Mouse (Mus musculus) stomach, embryonic 14.5 days (tissue): ENCODE results near the gene Wdr64. TPM values are rescaled to one million over a fixed set of nuclear protein-coding genes. Genes with fewer than 3 reads are reported as not detected.

Experiments used
- ATAC-seq: fragments of 200-750 bp; cut with Nextera tagmentation; 2 replicates; pipeline ENCODE4 v1.8.0; 2017; ENCODE audit warnings: low read depth, moderate TSS enrichment; ENCODE audit not compliant: insufficient number of reproducible peaks, insufficient read depth, low FRiP score
- H3K27ac ChIP-seq: fragments of 300-500 bp; sonication (generic); 2 replicates; pipeline ENCODE4 v1.5.1; 2014; ENCODE audit warnings: mild to moderate bottlenecking, low read length, moderate library complexity, mixed read lengths
- H3K27me3 ChIP-seq: fragments of 300-500 bp; sonication (generic); 2 replicates; pipeline ENCODE4 v1.6.1; 2014; ENCODE audit warnings: low read length, control low read depth, mixed read lengths; ENCODE audit not compliant: control insufficient read depth, insufficient read depth
- H3K36me3 ChIP-seq: fragments of 300-500 bp; sonication (generic); 2 replicates; pipeline ENCODE4 v1.6.1; 2014; ENCODE audit warnings: mild to moderate bottlenecking, control low read depth, low read length, moderate library complexity, mixed read lengths; ENCODE audit not compliant: control insufficient read depth, insufficient read depth
- H3K4me1 ChIP-seq: fragments of 300-500 bp; sonication (generic); 2 replicates; pipeline ENCODE4 v1.6.1; 2014; ENCODE audit warnings: low read length, control low read depth, mixed read lengths; ENCODE audit not compliant: control insufficient read depth, insufficient read depth
- H3K4me2 ChIP-seq: fragments of 300-500 bp; sonication (generic); replicated peaks from 2 replicates; pipeline ENCODE4 v1.6.1; 2014; ENCODE audit warnings: low read depth, low read length, control low read depth
- H3K4me3 ChIP-seq: fragments of 300-500 bp; sonication (generic); 2 replicates; pipeline ENCODE4 v1.5.1; 2014; ENCODE audit warnings: low read depth, low read length, control low read depth
- H3K9ac ChIP-seq: fragments of 300-500 bp; sonication (generic); replicated peaks from 2 replicates; pipeline ENCODE4 v1.6.1; 2014; ENCODE audit warnings: low read depth, mild to moderate bottlenecking, control low read depth, low read length, moderate library complexity, mixed read lengths
- H3K9me3 ChIP-seq: fragments of 300-500 bp; sonication (generic); 2 replicates; pipeline ENCODE4 v1.6.1; 2016; ENCODE audit warnings: low read depth, low read length, control low read depth; ENCODE audit not compliant: control insufficient read depth
- WGBS: fragments of 180-500 bp; shearing (Covaris S2); extraction: QIAGEN DNeasy Blood & Tissue Kit; methylation state at CpG from one replicate; pipeline ENCODE4 v1.1.7; 2014; 5-methylcytosine and 5-hydroxymethylcytosine counted together
- polyA plus RNA-seq: library from polyadenylated mRNA; unstranded; fragments of >200 nt; fragmentation: Nextera tagmentation; extraction: Ambion mirVana; gene quantifications from 2 replicates; pipeline ENCODE4 v1.2.1, GENCODE M21; 2014

Gene Wdr64
- not detected in 2 replicates for polyA plus RNA-seq

DNA sequence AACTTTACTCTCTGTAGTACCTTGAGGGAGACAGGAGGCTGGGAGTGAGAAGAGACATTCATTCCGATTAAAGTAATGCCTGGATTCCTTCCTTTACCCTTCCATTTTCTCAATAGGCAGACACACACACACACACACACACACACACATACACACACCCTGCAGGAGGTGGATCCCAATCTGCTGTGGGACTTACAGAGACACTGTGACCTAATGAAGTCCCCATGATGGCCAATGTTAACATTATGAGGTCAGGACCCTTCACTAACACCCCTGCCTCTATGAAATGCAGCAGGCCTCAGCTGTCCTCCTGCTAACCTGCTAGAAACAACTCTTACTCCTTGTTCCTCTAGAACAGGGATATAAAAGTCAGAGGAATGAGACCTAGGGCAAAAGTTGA, at the start of gene Wdr64:
Wdr64 (plus strand) TSS at position 301 of the 400 bp plus-strand sequence.
- H3K27me3 ChIP-seq, result no peaks in the 10 kb centered on the region
- no peak within 1 kb of the TSS for H3K9ac ChIP-seq
- WGBS, result 88% methylated on average over 1 of the region's 1 CpGs
- no peaks in the 10 kb centered on the region for H3K36me3 ChIP-seq
- no peak within 1 kb of the TSS for H3K27ac ChIP-seq
- H3K4me1 ChIP-seq, result 0 out of 2 replicates have a peak, but pooled peaks cover 3% of the 10 kb centered on the region
- no peaks in the 10 kb centered on the region for H3K9me3 ChIP-seq
- no peak within 1 kb of the TSS for H3K4me3 ChIP-seq
- H3K4me2 ChIP-seq, result no peak within 1 kb of the TSS
- ATAC-seq, result no peak

DNA sequence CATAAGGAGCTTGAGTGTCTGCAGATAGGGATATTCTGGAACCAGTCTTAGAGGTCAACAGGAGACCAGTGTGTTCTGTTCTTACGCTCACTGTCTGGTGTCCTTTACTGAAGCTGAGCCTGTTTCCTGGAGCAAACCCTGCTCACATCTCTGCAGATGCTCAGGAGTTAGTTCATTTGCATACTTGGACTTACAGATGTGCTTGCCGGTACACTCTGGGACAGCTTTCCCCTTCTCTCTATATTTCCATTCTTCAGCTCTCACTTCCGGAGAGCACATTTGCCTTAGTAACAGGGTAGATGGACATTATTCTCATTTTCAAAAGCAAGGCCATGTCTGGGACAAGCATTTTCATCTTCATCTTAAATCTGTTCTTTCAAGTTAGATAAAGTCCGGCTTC, 49.8 kb upstream of the Wdr64 start:
- no peak overlapping the region for H3K9ac ChIP-seq
- ATAC-seq, result no peak
- no peaks in the 10 kb centered on the region for H3K4me1 ChIP-seq
- no peaks in the 10 kb centered on the region for H3K36me3 ChIP-seq
- no peaks in the 10 kb centered on the region for H3K9me3 ChIP-seq
- no peak overlapping the region for H3K4me3 ChIP-seq
- H3K27ac ChIP-seq, result no peak overlapping the region
- H3K27me3 ChIP-seq, result no peaks in the 10 kb centered on the region
- 88% methylated on average over 4 of the region's 4 CpGs for WGBS
- no peak overlapping the region for H3K4me2 ChIP-seq

DNA sequence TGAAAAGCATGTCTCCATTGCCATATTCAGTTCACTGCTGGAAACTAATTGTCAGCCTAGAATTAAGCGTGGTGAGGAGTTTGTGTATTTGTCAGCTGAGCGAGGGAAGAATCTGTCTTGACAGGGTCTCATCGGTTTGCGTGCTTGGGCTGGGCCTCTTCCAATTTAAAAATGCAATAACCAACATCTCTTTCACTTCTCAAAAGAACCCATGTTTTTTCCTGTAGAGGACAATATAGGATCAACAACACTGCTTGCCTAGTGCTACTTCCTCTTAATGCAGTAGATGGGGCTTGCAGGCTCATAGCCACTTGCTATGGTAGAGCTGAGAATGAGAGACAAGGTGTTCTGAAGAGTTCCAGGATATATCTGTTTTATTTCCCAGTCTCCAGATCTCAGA, 38.5 kb upstream of the Wdr64 start:
- no peak overlapping the region for H3K27ac ChIP-seq
- whole genome bisulfite sequencing, result 89% methylated on average over 4 of the region's 4 CpGs

DNA sequence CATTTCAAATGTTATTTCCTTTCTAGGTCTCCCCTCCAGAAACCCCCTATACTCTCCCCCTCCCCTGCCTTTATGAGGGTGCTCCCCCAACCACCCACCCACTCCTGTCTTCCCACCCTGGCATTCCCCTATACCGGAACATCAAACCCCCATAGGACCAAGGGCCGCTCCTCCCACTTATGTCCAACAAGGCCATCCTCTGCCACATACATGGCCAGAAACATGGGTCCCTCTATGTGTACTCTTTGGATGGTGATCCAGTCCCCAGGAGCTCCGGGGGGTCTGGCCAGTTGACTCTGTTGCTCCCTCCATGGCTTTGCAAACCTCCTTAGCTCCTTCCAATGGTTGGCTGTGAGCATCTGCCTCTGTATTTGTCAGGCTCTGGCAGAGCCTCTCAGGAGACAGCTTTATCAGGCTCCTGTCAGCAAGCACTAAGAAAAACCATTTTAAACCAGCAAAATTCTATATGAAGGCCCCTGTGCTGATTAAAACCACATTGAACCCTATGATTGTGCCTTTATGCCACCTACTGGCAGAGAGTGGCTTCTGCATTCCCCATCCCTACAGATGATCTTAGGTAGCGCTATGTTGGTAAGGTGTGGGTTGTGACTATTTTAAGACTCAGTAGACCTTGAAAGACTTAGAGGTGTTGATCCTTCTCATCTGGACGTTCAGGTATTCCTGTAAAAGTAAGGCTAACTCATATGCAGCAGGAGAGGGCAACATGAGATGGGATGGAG, 29.6 kb upstream of the Wdr64 start:
- Histone ChIP-seq H3K4me1 (no peaks in the 10 kb centered on the region), H3K27ac (no peak overlapping the region), H3K36me3 (no peaks in the 10 kb centered on the region), H3K27me3 (no peaks in the 10 kb centered on the region), H3K4me3 (no peak overlapping the region), H3K4me2 (no peak overlapping the region), H3K9ac (no peak overlapping the region), H3K9me3 (no peaks in the 10 kb centered on the region)
- no peak for ATAC-seq
- WGBS, result 76% methylated on average over 5 of the region's 5 CpGs

More for the DNA sequence above, 38.5 kb upstream of the Wdr64 start:
- Histone ChIP-seq H3K9me3 (no peaks in the 10 kb centered on the region), H3K4me3 (no peak overlapping the region), H3K27me3 (no peaks in the 10 kb centered on the region), H3K4me2 (no peak overlapping the region), H3K36me3 (no peaks in the 10 kb centered on the region), H3K9ac (no peak overlapping the region), H3K4me1 (no peaks in the 10 kb centered on the region)
- ATAC-seq, result no peak

DNA sequence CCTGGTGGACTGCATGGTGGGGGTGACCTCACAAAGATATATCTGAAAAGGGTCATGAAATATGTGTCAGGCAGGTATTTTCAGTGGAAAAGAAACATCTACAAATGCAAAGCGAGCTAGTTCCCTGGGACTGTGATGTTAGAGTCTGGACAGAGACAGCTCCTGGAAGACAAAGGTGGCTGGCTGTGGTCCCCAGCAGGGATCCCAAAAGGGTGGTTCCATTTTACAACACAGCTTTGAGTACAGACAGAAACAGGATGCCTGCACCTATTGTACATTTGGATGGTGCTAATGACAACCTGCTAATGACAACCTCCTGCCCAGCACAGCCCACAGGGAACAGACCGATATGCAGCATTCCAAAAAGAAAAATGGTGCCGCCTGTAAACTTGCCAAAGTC, 28.9 kb upstream of the Wdr64 start:
- H3K4me3 ChIP-seq, result no peak overlapping the region
- H3K27me3 ChIP-seq, result no peaks in the 10 kb centered on the region
- no peaks in the 10 kb centered on the region for H3K36me3 ChIP-seq
- no peaks in the 10 kb centered on the region for H3K9me3 ChIP-seq
- ATAC-seq, result no peak
- H3K4me1 ChIP-seq, result no peaks in the 10 kb centered on the region
- 86% methylated on average over 3 of the region's 3 CpGs for WGBS
- H3K27ac ChIP-seq, result no peak overlapping the region
- H3K4me2 ChIP-seq, result no peak overlapping the region
- H3K9ac ChIP-seq, result no peak overlapping the region

DNA sequence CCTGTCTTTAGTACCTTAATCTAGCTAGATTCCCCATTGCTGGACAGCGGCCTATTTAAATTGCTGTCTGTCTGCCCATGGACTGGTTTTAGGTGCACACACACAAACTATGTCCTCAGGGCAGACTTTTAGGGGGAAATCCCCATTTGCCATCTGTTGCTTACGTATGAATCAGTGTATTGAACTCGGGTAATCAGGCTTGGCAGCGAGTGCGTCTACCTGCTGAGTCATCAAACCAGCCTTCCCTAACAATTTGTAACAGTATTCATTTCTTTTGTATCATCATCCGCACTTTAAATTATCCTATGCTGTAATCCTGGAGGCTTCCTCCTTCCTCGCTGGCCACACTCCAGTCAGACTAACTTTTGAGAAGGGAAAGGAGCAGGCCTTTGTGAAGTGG, 28.4 kb upstream of the Wdr64 start:
- Histone ChIP-seq H3K27me3 (no peaks in the 10 kb centered on the region), H3K9ac (no peak overlapping the region), H3K36me3 (no peaks in the 10 kb centered on the region), H3K9me3 (no peaks in the 10 kb centered on the region), H3K4me1 (no peaks in the 10 kb centered on the region), H3K4me3 (no peak overlapping the region), H3K4me2 (no peak overlapping the region), H3K27ac (no peak overlapping the region)
- no peak for ATAC-seq
- WGBS, result 77% methylated on average over 7 of the region's 7 CpGs

DNA sequence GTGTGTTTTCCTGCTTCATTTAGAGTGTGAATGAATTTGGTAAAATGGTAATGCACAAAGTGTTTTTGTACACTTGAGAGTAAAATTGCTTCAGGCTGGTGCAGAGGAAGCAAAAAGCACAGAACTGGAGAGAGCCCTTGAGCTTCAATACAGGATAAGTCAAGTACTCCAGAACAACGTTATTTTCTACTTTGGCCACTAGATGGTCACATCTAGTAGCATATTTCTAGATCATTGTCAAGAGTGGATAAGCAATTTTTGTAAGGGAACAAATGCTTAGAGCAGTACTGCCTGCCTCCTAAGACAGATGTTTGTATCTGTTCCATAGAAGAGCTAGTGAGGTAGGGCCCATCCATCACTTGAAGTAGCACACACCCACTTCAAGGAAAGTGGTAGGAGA, 26.8 kb upstream of the Wdr64 start:
- Histone ChIP-seq H3K27me3 (no peaks in the 10 kb centered on the region), H3K4me2 (no peak overlapping the region), H3K36me3 (no peaks in the 10 kb centered on the region), H3K9ac (no peak overlapping the region), H3K9me3 (no peaks in the 10 kb centered on the region), H3K4me1 (no peaks in the 10 kb centered on the region), H3K27ac (no peak overlapping the region), H3K4me3 (no peak overlapping the region)
- WGBS, result 21% methylated on average over 1 of the region's 1 CpGs
- ATAC-seq, result no peak

DNA sequence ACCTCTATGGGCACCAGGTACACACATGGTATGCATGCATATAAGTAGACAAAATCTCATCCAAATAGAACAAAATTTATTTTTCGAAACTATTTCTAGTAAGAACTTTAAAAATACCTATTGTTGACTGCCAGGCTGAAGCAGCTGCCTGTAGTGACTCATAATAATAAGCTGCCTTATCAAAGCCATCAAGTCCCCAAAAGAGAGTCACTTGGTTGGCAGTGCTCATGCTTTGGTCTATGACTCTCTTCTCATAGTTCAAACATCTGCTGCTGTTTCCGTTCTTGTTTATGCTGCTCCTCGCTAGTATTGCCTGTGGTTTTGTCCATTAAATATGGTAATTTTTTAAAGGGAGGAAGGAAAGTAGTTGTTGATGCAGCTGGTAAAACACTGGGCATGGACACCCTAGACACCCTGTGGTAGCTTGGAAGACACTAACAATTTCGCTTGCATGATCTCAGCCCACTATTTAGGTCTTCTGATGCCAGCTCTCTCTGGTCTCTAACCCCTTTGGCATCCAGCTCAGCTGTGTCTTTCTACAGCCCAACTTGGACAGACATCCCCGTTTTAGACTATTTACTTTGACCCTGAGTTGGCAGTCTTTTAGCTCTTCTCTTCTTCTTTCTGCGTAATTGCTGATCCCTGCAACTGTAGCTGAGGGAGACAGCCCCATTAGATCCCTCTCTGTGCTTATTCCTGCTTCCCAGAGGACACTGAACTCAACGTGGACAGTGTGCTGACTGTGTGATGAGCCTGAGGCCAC, 24.6 kb upstream of the Wdr64 start:
- WGBS, result 73% methylated on average over 7 of the region's 7 CpGs
- no peak overlapping the region for H3K9ac ChIP-seq
- ATAC-seq, result no peak

More for the DNA sequence above, 24.6 kb upstream of the Wdr64 start:
- no peak overlapping the region for H3K27ac ChIP-seq
- H3K4me3 ChIP-seq, result no peak overlapping the region
- no peak overlapping the region for H3K4me2 ChIP-seq
- no peaks in the 10 kb centered on the region for H3K9me3 ChIP-seq
- no peaks in the 10 kb centered on the region for H3K36me3 ChIP-seq
- H3K4me1 ChIP-seq, result no peaks in the 10 kb centered on the region
- H3K27me3 ChIP-seq, result no peaks in the 10 kb centered on the region
